Mouse (Mus musculus) stomach, postnatal 0 days (tissue): ENCODE measurements around the gene Akr1c12.

Experiments used
- CTCF ChIP-seq: IDR thresholded peaks from 2 replicates; pipeline ENCODE4 v1.5.1; 2016; ENCODE audit warnings: antibody characterized with exemption, low read depth, mild to moderate bottlenecking, moderate library complexity
- EP300 ChIP-seq: optimal IDR thresholded peaks from 2 replicates; pipeline ENCODE3; 2016; ENCODE audit warnings: antibody characterized with exemption

DNA sequence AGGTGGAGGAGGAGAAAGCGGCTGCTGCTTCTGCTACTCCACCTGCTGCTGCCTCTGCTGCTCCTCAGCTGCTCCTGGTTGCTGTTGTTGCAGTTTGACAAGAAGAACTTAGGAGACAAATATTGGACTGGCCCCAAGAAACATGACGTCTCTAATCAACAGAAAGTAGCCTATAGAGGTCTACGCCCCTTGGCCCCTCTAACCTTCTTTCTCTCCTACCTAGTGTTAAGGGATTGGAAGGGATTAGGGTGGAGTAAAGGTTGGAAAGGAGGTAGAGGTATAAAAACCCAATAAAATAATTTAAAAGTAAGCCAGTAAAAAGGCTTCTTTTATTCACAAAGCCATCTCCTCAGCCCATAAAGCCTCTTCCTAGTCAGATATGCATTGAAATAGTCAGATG is 14.6 kb downstream of the Akr1c12 start:
- TF ChIP-seq CTCF = no peak
- no peak for TF ChIP-seq EP300
